Mouse (Mus musculus) stomach, postnatal 0 days (tissue): ENCODE data around the gene Cox17.

Experiments used
- CTCF ChIP-seq: IDR thresholded peaks from 2 replicates; pipeline ENCODE4 v1.5.1; 2016; ENCODE audit warnings: antibody characterized with exemption, low read depth, mild to moderate bottlenecking, moderate library complexity
- EP300 ChIP-seq: optimal IDR thresholded peaks from 2 replicates; pipeline ENCODE3; 2016; ENCODE audit warnings: antibody characterized with exemption

DNA sequence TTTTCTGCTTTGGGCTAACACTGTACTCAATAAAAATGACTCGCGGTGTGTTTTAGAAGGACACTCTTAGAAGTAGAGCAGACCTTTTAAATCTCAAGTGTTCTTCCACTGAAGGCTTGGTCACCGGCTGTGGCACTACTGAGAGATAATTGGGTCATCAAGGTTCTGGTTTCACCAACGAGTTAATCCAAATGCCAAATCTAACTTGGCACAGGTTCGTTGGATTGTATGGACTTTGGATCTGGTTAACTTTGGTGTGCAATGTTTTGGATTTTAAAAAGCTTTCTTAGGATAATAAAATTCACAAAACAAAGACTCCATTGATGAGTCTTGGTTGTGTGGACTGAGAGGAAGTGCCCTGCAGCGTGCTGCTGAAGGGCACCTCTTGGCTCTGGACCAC is 48.4 kb upstream of the Cox17 start:
- TF ChIP-seq CTCF (no peak), EP300 (no peak)
